Comparison of ENCODE assay signal across 8 mouse cellular contexts in the genomic region with DNA sequence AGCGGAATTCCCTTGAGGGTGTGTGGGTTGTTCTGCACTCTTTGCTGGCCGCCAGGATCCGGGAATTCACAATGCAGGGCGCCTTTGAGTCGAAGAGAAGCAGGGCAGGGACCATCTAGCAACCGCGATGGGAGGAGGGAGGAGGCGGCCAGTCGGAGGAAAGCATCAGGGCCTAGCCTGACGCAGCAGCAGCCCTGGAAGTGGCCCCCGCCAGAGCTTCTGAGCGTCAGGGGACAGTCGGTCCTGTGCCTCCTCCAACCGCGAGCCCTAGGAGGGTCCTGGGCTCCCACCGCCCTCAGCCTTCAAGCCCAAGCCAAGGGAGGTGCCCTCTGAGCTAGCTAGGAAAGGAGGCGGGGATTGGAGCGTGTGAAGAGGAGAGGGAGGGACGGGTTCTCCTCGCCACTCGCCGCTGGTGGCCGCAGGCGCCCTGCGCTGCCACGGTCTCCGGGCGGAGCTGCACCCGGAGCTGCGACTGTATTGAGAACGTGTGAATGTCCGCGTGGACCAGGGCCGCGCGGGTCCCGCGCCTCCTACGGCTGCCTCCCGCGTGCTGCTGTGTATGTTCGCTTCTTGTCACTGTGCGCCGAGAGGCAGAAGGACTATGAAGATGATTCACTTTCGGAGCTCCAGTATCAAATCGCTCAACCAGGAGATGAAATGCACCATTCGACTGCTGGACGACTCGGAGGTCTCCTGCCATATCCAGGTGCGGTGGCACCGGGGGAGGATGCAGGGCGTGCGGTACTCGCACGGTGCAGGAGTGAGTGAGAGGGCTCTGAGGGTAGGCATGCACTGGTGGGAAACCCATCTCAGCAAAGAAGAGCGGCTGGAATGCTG. TPM values are rescaled to one million over a fixed set of nuclear protein-coding genes. Genes with fewer than 3 reads are reported as not detected.
DNase-seq lines count a peak whose midpoint lies in the region; ATAC-seq and TF ChIP-seq lines count a peak whose summit lies in the region.

Gene Frmd3, plus strand, starts transcription at position 232 of the 837 bp plus-strand sequence.

- H3K4me2 ChIP-seq in embryonic facial prominence, embryonic 15.5 days (replicated peaks): peak within 1 kb of the TSS; percentile 95
- H3K4me2 ChIP-seq in heart, embryonic 13.5 days: peak within 1 kb of the TSS; percentile 90
- peak within 1 kb of the TSS; percentile 55 for H3K4me2 ChIP-seq in liver, embryonic 13.5 days

- peak within 1 kb of the TSS; percentile 16; the same call in 1 of the 2 replicates for H3K9ac ChIP-seq in ES-Bruce4 (ENCODE audit: low read depth, poor library complexity, severe bottlenecking)
- H3K9ac ChIP-seq in embryonic facial prominence, embryonic 15.5 days: peak within 1 kb of the TSS; percentile 39
- H3K9ac ChIP-seq in heart, embryonic 13.5 days: peak within 1 kb of the TSS; percentile 77
- no peak within 1 kb of the TSS for H3K9ac ChIP-seq in liver, embryonic 13.5 days

- TF ChIP-seq CTCF in ES-Bruce4 (IDR thresholded peaks at IDR 0.05; ENCODE audit: low read depth, low read length): no peak

- no peaks in the 10 kb centered on the region; the same call in 1 of the 2 replicates for H3K27me3 ChIP-seq in ES-Bruce4 (ENCODE audit: control insufficient read depth, insufficient read depth, low read length, poor library complexity, severe bottlenecking)
- H3K27me3 ChIP-seq in embryonic facial prominence, embryonic 15.5 days: no peaks in the 10 kb centered on the region; the same call in 1 of the 2 replicates
- peaks cover 20% of the 10 kb centered on the region for H3K27me3 ChIP-seq in heart, embryonic 13.5 days (replicated peaks)
- H3K27me3 ChIP-seq in liver, embryonic 13.5 days: peaks cover 19% of the 10 kb centered on the region

- TF ChIP-seq EP300 in ES-Bruce4 (IDR thresholded peaks at IDR 0.05; ENCODE audit: insufficient read depth, low read depth, low read length): no peak

- H3K36me3 ChIP-seq in ES-Bruce4 (ENCODE audit: control insufficient read depth, insufficient read depth, low read length, poor library complexity, severe bottlenecking): no peaks in the 10 kb centered on the region
- no peaks in the 10 kb centered on the region for H3K36me3 ChIP-seq in embryonic facial prominence, embryonic 15.5 days
- no peaks in the 10 kb centered on the region for H3K36me3 ChIP-seq in heart, embryonic 13.5 days
- no peaks in the 10 kb centered on the region for H3K36me3 ChIP-seq in liver, embryonic 13.5 days

- H3K4me3 ChIP-seq in ES-Bruce4 (ENCODE audit: low read depth, low read length): peak within 1 kb of the TSS; percentile 61
- H3K4me3 ChIP-seq in embryonic facial prominence, embryonic 15.5 days (replicated peaks): peak within 1 kb of the TSS; percentile 59
- H3K4me3 ChIP-seq in heart, embryonic 13.5 days: peak within 1 kb of the TSS; percentile 56
- peak within 1 kb of the TSS; percentile 31 for H3K4me3 ChIP-seq in liver, embryonic 13.5 days (replicated peaks)

- ATAC-seq in embryonic facial prominence, embryonic 15.5 days (ENCODE audit: insufficient number of reproducible peaks, low FRiP score, low TSS enrichment, low read depth): peak; percentile 91
- ATAC-seq in heart, embryonic 13.5 days (ENCODE audit: extremely low read depth, insufficient number of reproducible peaks, low FRiP score, low TSS enrichment): peak; percentile 38; the same call in 1 of the 2 replicates
- ATAC-seq in liver, embryonic 13.5 days (ENCODE audit: low read depth): no peak; the same call in 1 of the 2 replicates

- WGBS in embryonic facial prominence, embryonic 15.5 days: under 1% methylated on average over 55 of the region's 56 CpGs
- under 1% methylated on average over 56 of the region's 56 CpGs for WGBS in heart, embryonic 13.5 days
- 2% methylated on average over 56 of the region's 56 CpGs for whole genome bisulfite sequencing in liver, embryonic 13.5 days (ENCODE audit: insufficient replicate concordance)

- TF ChIP-seq POLR2A in ES-Bruce4 (IDR thresholded peaks at IDR 0.05; ENCODE audit: insufficient read depth, low read length): no peak

- no peak within 1 kb of the TSS for H3K27ac ChIP-seq in ES-Bruce4 (ENCODE audit: insufficient read depth, low read length)
- 0 out of 2 replicates have a peak within 1 kb of the TSS, but pooled peaks have one; percentile 28 for H3K27ac ChIP-seq in embryonic facial prominence, embryonic 15.5 days (replicated peaks)
- no peak within 1 kb of the TSS for H3K27ac ChIP-seq in heart, embryonic 13.5 days (replicated peaks)
- H3K27ac ChIP-seq in liver, embryonic 13.5 days: no peak within 1 kb of the TSS

- no peaks in the 10 kb centered on the region for H3K9me3 ChIP-seq in ES-Bruce4 (replicated peaks; ENCODE audit: control insufficient read depth, insufficient read depth, low read length, poor library complexity, severe bottlenecking)
- no peaks in the 10 kb centered on the region for H3K9me3 ChIP-seq in embryonic facial prominence, embryonic 15.5 days (replicated peaks)
- H3K9me3 ChIP-seq in heart, embryonic 13.5 days: no peaks in the 10 kb centered on the region
- no peaks in the 10 kb centered on the region for H3K9me3 ChIP-seq in liver, embryonic 13.5 days (replicated peaks)

- DNase-seq in adrenal gland, postnatal 36 days: peak; percentile 20 to 37
- DNase-seq in kidney, postnatal 36 days: peak; percentile 1 to 34
- DNase-seq in liver, embryonic 13.5 days: no peak
- peak; percentile 68 to 76 for DNase-seq in right cerebral cortex, adult 2 months (ENCODE audit: low spot score in 2 of 2)
- DNase-seq in T-cell, adult 2 months (ENCODE audit: low spot score): no peak

- no peaks in the 10 kb centered on the region for H3K4me1 ChIP-seq in ES-Bruce4 (ENCODE audit: control insufficient read depth, insufficient read depth, low read length)
- peaks cover 10% of the 10 kb centered on the region for H3K4me1 ChIP-seq in embryonic facial prominence, embryonic 15.5 days
- H3K4me1 ChIP-seq in heart, embryonic 13.5 days: peaks cover 12% of the 10 kb centered on the region
- no peaks in the 10 kb centered on the region for H3K4me1 ChIP-seq in liver, embryonic 13.5 days (replicated peaks)

RNA-seq across cellular contexts. Expression of gene Frmd3, which starts in this region (rescaled TPM):
- polyA plus RNA-seq in ES-Bruce4 (2011; ENCODE audit: insufficient read depth, insufficient read length, low read depth, missing spikeins): 0.24 and 0.39 TPM in 2 replicates
- under 1 TPM; 0.23 to 0.36 TPM for total RNA-seq in adrenal gland, postnatal 36 days (2021)
- 4.4 and 5.1 TPM in 2 replicates for polyA plus RNA-seq in embryonic facial prominence, embryonic 15.5 days (2015; fragmentation: Nextera tagmentation; extraction: Ambion mirVana)
- polyA plus RNA-seq in heart, embryonic 13.5 days (2015; fragmentation: Nextera tagmentation; extraction: Ambion mirVana): 0.20 and 0.51 TPM in 2 replicates
- 0.07 and 0.13 TPM in 2 replicates for polyA plus RNA-seq in liver, embryonic 13.5 days (2015; fragmentation: Nextera tagmentation; extraction: Ambion mirVana)

Comparison
In these comparisons a context has a peak if more than half of its experiments do, and no peak if none do; other contexts are left out.
1. Peak in DNase-seq in adrenal gland, postnatal 36 days; RNA of the gene not detected or under 1 TPM.
2. Peak in ATAC-seq, H3K4me3 ChIP-seq, H3K9ac ChIP-seq and H3K4me2 ChIP-seq in heart, embryonic 13.5 days; RNA of the gene not detected or under 1 TPM.
3. DNase-seq: peak in kidney, postnatal 36 days (2 of 2) and right cerebral cortex, adult 2 months (2 of 2); none in liver, embryonic 13.5 days (single experiment) and T-cell, adult 2 months (single experiment).
4. Peak in every context shown above with its lines, with median percentiles within 50 percentile points of each other: H3K4me3 ChIP-seq and H3K4me2 ChIP-seq.